Mouse (Mus musculus): Measurements from ENCODE around the gene Sprr2a2.
"Not testable (repeated sequence)": the region's sequence is repeated elsewhere in the genome, so short reads cannot be mapped to it uniquely, and the experiment has no call there.

The Sprr2a2 gene

DNA sequence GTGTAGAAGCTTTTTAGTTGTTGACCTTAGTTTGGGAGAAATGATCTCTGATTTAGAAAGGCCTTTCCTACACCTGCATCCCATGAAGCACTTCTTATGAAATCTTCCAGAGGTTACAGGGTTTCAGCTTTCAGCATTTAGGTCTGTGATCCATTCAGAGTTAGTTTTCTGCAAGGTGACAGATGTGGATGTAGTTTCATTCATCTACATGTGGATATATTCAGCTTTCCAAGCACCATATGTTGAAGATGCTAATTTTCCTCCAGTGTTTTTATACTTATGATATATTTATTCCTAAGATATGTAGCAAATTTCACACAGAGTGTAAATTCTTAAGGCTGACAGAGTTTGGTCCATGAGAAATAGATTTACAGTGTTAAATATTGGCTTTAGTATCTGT, 57.8 kb downstream of the Sprr2a2 start:
- DNase-seq (ENCODE audit: extremely low spot score, low read depth, low spot score), result not testable (repeated sequence)

DNA sequence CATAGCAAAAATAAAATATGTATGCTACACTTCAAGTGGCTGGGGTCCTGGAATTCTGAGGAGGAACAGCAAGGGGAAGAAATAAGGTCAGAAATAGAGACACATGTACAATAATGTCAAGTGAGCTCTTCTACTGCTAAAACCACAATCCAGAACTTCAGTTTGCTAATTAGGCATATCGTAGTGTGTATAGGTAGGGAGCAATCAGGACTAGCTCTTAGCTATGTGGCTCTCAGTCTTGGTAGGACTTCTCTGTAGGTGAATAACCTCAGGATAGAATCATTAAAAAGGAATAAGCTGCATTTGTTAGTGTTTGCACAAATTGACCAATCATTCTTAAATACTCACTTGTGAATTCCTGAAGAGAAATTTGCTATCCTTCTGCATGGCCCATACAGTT, 58.3 kb downstream of the Sprr2a2 start:
- not testable (repeated sequence) for DNase-seq (ENCODE audit: extremely low spot score, low read depth, low spot score)

DNA sequence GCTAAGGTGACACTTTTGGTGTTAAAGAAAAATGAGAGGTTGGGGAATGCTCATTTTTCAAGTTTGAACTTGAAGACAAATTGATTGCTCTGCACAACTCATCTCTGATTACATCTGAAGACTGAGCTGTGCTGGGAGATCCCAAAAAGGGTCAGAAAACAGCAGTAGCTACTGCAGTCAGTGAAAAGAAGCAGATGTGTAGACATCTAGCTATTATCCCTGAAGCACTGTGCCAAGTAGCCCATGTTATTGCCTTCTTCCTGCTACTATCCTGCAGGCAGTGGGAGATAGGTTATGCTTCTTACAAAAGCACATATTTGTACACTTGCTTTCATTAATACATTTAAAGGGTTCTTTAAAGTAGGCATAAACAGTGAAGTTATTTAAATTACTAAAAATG, 63.9 kb downstream of the Sprr2a2 start:
- DNase-seq (ENCODE audit: extremely low spot score, low read depth, low spot score), result not testable (repeated sequence)

DNA sequence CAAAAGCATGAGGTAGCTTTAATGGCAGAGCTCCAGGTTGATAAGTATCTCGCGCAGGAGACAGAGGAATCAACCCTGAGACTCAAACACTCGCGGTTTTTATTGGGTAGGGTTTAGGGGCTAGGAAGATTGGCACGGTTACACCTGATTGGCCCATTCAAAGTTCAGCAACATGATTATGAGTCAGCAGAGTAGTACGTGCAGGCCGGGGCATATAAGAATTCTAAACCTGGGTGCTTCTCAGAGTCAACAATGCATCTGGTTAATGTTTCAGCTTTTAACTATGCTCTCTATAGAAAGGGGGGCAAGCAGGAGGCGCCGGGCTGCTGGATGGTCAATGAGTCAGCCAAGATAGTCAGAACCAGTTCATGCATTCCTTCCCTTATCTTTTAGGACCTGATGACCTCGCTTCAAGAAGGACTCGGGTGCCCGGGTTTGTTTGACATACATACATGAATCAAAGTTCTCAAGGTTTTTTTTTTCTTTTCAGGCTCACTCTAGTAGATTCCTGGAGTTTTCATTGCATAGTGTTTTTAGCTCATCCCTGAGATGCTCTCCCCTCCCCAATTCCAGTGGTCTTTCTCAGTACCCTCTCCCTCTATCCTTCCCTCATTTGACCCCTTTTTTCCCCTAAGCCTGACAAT, 65.4 kb downstream of the Sprr2a2 start:
- DNase-seq (ENCODE audit: extremely low spot score, low read depth, low spot score), result not testable (repeated sequence)

DNA sequence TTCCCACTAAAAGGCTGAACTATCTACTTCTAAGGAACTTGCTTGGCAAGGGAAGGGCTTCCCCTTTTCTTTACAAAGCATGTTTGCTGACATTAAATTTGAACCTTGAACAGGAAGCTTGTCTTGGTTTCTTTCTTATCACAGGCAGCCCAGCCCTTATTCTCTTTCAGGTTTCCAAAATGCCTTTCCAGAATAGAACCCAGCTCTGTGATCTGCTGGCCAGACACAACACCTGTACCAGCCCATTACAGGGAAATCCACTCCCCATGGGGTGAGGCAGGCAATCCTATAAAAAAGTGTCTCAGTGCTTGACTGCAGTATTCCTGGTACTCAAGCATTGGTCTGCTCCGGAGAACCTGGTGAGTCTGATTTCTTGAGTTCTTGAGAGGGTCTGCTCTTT, 69.4 kb downstream of the Sprr2a2 start, which contains the start of gene Sprr2a3:
TSS of gene Sprr2a3 (plus strand) at position 317 of the 400 bp plus-strand sequence.
- not testable (repeated sequence) for DNase-seq (ENCODE audit: extremely low spot score, low read depth, low spot score)

DNA sequence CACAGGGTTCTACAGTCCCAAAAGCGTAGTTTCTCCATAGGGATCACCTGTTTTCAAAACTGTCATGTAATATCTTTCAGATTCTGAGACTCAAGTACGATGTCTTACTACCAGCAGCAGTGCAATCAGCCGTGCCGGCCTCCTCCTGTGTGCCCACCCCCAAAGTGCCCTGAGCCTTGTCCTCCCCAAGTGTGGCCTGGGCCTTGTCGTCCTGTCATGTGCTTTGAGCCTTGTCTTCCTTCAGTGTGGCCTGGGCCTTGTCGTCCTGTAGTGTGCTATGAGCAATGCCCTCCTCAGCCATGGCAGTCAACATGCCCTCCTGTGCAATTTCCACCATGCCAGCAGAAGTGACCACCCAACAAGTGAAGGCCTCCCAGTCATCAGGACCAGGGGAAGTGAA, 72.8 kb downstream of the Sprr2a2 start:
- not testable (repeated sequence) for DNase-seq (ENCODE audit: extremely low spot score, low read depth, low spot score)
